Mouse (Mus musculus) urinary bladder, postnatal 14 days (tissue): ENCODE data around the gene Hoxc4.

Source experiments
- DNase-seq: peaks from one replicate; pipeline ENCODE4 v3.0.0; 2021; ENCODE audit warnings: low spot score

The Hoxc4 gene

DNA sequence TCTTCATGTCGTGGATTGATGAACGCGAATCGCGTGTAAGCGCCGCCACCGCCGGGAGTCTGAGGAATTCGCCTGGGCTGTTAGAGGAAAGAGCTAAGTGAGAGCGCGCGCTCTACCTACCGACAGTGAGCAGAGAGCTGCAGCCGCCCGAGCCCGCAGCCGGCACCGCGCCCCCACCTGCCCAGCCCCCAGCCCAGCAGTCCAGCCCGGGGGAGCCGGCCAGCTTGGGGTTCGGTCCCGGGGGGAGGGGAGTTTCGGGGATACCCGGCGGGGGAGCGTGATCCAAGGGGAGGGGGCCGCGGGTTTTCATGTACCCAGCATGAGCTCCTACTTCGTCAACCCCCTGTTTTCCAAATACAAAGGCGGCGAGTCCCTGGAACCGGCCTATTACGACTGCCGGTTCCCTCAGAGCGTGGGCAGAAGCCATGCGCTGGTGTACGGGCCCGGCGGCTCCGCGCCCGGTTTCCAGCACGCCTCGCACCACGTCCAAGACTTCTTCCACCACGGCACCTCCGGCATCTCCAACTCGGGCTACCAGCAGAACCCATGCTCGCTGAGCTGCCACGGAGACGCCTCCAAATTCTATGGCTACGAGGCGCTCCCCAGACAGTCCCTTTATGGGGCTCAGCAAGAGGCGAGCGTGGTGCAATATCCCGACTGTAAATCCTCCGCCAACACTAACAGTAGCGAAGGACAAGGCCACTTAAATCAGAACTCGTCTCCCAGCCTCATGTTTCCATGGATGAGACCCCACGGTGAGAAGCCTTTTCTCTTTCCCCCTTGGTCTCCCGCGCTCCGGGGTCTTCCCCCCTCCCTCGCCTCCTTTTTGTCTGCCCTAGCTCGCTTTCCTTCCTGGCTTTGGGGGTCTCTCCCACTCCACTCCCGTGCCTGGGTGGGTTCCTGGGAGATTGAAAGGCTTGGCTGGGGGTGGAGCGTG is 28.0 kb upstream of the Hoxc4 start, which contains the start of gene Hoxc8:
Hoxc8 (plus strand) TSS at position 147 of the 937 bp plus-strand sequence.
- no peak for DNase-seq

DNA sequence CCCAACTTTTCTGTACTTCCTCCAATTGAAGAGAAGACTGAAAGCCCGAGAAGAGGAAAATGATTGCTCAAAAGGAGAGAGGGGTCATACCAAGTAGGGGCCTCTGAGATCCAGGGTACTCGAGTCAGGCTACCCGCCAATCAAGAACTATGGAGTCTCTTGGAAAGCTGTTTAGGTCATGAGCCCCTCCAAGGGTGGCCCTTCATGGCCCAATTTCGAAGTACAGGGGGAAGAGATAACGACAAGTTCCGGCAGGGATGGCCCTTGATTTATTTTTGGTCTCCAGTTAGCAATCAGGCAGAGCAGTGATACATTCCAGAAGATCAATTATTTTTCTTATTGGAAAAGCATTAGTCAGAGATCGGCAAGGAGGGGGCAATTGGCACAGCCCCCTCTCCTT is 27.0 kb upstream of the Hoxc4 start:
- no peak for DNase-seq

DNA sequence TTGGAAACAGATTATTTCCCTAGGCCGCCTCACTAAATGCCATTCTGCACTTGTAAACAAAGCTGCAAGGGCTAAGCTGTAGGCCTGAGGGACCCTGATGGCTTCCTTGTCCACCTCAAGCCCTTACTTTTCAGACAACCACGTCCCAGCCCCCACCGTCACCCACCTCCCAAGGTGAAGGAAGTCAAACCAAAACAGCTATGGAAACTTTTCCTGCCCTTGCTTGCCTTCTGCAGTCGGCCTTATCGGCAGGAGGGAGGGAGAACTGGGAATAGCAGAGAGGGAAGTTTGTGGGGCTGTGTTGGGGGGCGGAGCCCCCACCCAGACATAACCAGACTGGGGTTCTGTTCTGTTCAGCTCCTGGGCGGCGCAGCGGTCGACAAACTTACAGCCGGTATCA is 26.5 kb upstream of the Hoxc4 start:
- no peak for DNase-seq

GRCm38 (mm10) chr15:102992863-102993262 is 25.9 kb upstream of the Hoxc4 start:
- no peak for DNase-seq

DNA sequence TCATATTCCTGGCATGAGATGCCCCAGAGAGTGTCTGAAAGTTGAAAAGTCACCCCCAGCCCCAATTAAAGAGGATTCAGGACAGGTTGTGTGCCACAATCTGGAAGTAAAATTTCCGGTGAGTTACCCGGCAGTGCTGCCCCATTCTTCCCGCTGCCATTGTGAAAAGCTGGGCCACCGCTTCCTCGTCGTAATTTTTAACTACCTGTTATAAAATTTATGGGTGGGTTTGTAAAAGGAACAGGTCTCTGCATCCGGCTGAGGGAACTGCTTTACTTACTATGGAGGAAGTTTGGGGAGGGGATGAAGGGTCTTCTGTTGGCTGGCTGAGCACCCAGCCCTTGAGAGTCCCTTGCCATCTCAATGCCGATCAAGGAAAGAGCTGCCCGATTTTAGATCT is 22.2 kb upstream of the Hoxc4 start:
- DNase-seq = no peak

DNA sequence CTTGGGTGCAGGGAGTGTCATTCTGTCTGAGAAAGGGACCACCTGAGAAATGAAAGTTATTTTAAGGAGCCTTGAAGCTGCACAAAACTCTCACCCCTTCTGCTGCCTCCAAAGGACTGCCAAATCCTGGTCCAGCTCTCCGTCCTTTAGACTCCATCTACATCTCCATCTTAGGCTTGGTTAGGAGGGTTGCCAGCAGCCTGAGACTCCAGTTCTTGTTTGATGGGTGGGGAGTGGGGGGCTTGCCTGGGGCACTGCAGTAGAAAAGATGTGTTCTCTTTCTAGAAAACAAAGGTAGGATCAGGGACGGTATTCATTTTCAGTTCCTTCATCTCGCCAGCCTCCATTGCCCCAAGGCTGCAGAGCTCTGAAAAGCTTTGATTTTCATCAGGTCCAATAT is 21.3 kb upstream of the Hoxc4 start:
- no peak for DNase-seq

GRCm38 (mm10) chr15:102997939-102998355 is 20.8 kb upstream of the Hoxc4 start, which contains the start of gene Hoxc6:
Gene Hoxc6 (plus strand): TSS chr15:102998257.
- no peak for DNase-seq

- no peak for DNase-seq
These were observed 20.0 kb upstream of the Hoxc4 start for GRCm38 (mm10) chr15:102998608-102999182.

- peak; percentile 69 for DNase-seq
These were observed 19.4 kb upstream of the Hoxc4 start for GRCm38 (mm10) chr15:102999183-102999831.

DNA sequence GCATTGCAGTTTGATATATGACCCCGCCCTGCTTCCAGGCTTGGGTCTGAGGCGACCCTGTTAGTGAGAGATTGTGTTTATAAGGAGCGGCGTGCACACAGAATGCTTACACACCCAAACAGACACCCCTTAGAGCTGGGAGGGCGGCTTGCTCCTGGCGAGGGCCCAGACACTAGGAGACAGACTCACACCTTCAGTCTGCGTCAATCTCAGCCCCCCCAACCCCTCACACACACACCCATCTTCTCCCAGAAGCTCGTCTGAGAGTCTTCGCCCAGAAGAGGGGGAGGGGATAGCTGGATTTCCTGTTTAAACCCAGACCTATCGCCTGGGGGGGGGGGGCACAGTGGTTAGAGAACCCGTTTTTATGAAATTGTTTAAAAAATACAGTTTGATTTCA is 18.8 kb upstream of the Hoxc4 start:
- no peak for DNase-seq

DNA sequence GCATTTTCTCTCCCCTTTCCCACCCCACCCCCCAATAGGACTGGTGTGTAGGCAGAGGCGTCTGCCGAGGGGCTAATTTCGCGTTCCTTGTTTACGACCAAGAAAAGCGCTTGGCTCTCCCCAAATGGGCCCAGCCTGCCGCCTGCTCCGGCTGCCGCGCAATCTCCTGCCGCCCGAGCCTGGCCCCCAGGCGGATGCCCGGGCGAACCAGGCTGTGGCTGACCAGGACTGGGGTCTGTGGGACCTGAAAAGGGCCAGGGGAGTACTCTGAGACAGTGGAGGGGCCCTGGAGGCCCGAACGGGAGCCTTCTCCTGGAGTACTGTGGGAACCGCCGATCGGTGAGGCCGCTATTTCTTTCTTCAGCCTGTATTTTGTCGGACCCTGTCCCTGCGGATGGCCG is 18.2 kb upstream of the Hoxc4 start:
- DNase-seq = no peak

DNA sequence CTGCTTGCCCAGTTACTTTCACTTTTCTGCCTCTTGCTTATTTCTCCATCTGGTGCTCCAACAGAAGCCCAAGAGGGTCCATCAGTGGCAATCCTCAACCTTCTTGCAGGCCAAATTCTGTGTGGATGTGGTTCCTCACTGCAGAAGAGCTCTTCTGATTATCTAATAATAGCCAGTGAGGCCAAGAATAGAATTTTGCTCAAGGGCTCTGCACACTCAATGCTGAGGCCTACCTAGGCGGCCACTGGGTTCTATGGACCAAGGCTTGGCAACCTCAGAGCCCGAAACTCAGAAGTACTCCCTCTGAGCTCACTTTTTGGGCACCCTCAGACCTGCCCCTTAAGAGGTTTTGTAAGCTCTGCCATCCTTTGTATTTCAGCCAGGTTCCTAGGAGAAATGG is 17.4 kb upstream of the Hoxc4 start:
- DNase-seq = no peak

GRCm38 (mm10) chr15:103002156-103002555 is 16.6 kb upstream of the Hoxc4 start:
- DNase-seq = no peak

DNA sequence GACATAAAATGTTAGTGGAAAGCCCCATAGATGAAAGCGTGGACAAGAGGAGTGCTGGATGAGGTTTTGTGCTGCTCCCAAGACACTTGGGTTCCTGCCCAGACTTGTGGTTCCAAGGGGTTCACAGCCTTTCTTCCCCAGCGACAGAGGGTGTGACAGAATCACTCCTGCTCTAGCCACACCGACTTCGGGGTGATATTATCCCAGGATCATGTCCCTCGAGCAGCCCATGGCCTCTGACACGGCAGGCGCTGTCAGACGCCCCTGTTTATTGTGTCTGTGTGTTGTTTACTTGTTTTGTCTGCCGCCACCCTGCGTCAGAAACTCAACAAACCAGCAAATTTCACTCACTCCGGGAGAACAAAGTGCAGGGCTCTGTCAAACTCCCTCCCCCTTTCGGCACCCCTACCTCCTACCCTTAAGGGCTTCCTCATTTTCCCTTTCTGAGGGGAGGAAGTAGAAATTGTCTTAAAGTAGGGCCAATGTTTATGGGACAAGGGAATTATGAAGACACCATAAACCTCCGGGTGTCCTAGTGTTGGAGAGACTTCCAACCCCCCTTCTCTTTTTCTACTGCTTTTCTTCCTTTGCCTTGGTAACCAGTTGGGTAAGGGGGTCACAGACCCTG is 15.8 kb upstream of the Hoxc4 start:
- no peak for DNase-seq

DNA sequence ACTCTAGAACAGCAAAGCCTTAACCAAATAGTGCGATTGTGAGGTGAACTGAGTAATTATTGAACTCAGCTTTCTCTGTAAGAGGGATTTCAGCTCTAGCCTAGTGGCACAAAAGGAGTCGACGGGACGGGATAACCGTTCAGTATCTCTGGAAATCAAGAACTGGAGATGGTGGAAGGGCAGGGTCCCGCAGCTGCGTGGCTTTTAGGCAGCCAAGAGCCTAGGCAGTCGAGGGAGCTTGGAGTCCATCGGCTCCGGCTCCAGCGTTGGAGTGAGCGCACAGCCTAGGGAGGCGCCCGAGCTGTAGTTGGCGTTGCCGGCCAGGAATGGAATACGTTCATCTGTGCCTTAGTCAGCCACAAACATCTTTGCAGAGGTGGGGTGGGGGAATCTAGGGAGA is 13.4 kb upstream of the Hoxc4 start:
- no peak for DNase-seq

DNA sequence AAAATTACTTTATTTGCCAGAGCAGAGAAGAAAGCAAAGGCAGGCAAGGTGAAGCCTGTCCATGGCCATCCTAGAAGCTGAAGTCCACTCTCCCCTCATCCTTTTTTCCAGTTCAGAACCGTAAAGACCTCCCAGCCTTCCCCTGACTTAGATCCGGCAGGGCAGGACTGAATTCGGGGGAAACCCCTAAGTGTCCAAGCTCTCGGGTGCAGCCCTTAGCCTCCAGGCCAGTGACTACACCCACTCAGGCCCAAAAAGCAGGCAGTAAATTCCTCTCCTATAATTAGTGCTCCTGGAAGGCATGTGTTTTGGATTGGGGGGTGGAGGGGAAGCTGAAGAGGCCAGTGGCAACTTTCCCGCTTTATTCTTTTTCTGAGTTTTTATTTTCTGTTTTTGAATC is 12.9 kb upstream of the Hoxc4 start:
- no peak for DNase-seq

GRCm38 (mm10) chr15:103006326-103006725 is 12.4 kb upstream of the Hoxc4 start:
- no peak for DNase-seq

GRCm38 (mm10) chr15:103009265-103010111 is 9.2 kb upstream of the Hoxc4 start:
- DNase-seq = no peak

GRCm38 (mm10) chr15:103010112-103010846 is 8.5 kb upstream of the Hoxc4 start:
- DNase-seq = no peak

- DNase-seq = no peak
These were observed 7.7 kb upstream of the Hoxc4 start for GRCm38 (mm10) chr15:103010847-103011555.
